Mouse (Mus musculus) forebrain, postnatal 0 days (tissue): Measurements from ENCODE around the gene Olfr1036. TPM values are rescaled to one million over a fixed set of nuclear protein-coding genes. Genes with fewer than 3 reads are reported as not detected.
"Not testable (repeated sequence)": the region's sequence is repeated elsewhere in the genome, so short reads cannot be mapped to it uniquely, and the experiment has no call there.

Source experiments
- ATAC-seq: fragments of 200-750 bp; cut with Nextera tagmentation; 2 replicates; pipeline ENCODE4 v1.8.0; 2017; ENCODE audit warnings: mild to moderate bottlenecking, moderate library complexity
- DNase-seq: peaks from one replicate; pipeline ENCODE4 v3.0.0-alpha.2; 2015
- H3K27ac ChIP-seq: fragments of 300-500 bp; sonication (generic); 2 replicates; pipeline ENCODE4 v1.5.1; 2014; ENCODE audit warnings: low read depth, mild to moderate bottlenecking, antibody characterized with exemption, low read length, moderate library complexity, mixed read lengths
- H3K27me3 ChIP-seq: fragments of 300-500 bp; sonication (generic); 2 replicates; pipeline ENCODE4 v1.6.1; 2014; ENCODE audit warnings: mild to moderate bottlenecking, low read length, mixed read lengths; ENCODE audit not compliant: insufficient read depth
- H3K36me3 ChIP-seq: fragments of 300-500 bp; sonication (generic); 2 replicates; pipeline ENCODE4 v1.6.1; 2014; ENCODE audit warnings: mild to moderate bottlenecking, moderate library complexity; ENCODE audit not compliant: insufficient read depth
- H3K4me1 ChIP-seq: fragments of 300-500 bp; sonication (generic); 2 replicates; pipeline ENCODE4 v1.6.1; 2014; ENCODE audit warnings: antibody characterized with exemption; ENCODE audit not compliant: insufficient read depth
- H3K4me2 ChIP-seq: fragments of 300-500 bp; sonication (generic); 2 replicates; pipeline ENCODE4 v1.6.1; 2014; ENCODE audit warnings: low read depth, mild to moderate bottlenecking, moderate library complexity
- H3K4me3 ChIP-seq: fragments of 300-500 bp; sonication (generic); 2 replicates; pipeline ENCODE4 v1.5.1; 2014; ENCODE audit warnings: low read depth, low read length, mixed read lengths
- H3K9ac ChIP-seq: fragments of 300-500 bp; sonication (generic); 2 replicates; pipeline ENCODE4 v1.6.1; 2014; ENCODE audit warnings: mild to moderate bottlenecking
- H3K9me3 ChIP-seq: fragments of 300-500 bp; sonication (generic); 2 replicates; pipeline ENCODE4 v1.6.1; 2016; ENCODE audit warnings: low read length
- CTCF ChIP-seq: sonication (generic); IDR thresholded peaks from 2 replicates; pipeline ENCODE4 v1.5.1; 2016; ENCODE audit warnings: antibody characterized with exemption, control low read depth, low read depth
- WGBS: fragments of 180-500 bp; shearing (Covaris S2); extraction: QIAGEN DNeasy Blood & Tissue Kit; methylation state at CpG from one replicate; pipeline ENCODE4 v1.1.7; 2014; 5-methylcytosine and 5-hydroxymethylcytosine counted together
- polyA plus RNA-seq: library from polyadenylated mRNA; unstranded; fragments of >200 nt; fragmentation: Nextera tagmentation; extraction: Ambion mirVana; gene quantifications from 2 replicates; pipeline ENCODE4 v1.2.1, GENCODE M21; 2015
- total RNA-seq: library from RNA; depleted of rRNA; stranded (reverse); fragments of >200 nt; gene quantifications from 2 replicates; pipeline ENCODE4 v1.2.3, GENCODE M21; 2014; rRNA removed

The Olfr1036 gene
- total RNA-seq (not detected in 2 replicates), polyA plus RNA-seq (not detected in 2 replicates)

GRCm38 (mm10) chr2:86073692-86074091, at the start of gene Olfr1036:
Gene Olfr1036, plus strand, starts transcription at chr2:86073992.
- not testable (repeated sequence) for ATAC-seq, H3K4me3 ChIP-seq, H3K27me3 ChIP-seq, H3K4me1 ChIP-seq, H3K9ac ChIP-seq, H3K36me3 ChIP-seq, H3K9me3 ChIP-seq, DNase-seq, H3K27ac ChIP-seq, H3K4me2 ChIP-seq

- TF ChIP-seq CTCF = no peak
Measured at GRCm38 (mm10) chr2:86045561-86045960, 28.2 kb upstream of the Olfr1036 start, which contains the start of gene Olfr1034. Gene Olfr1034, plus strand, starts transcription at chr2:86045861.

GRCm38 (mm10) chr2:86050777-86051176, 23.0 kb upstream of the Olfr1036 start:
- ATAC-seq, H3K27ac ChIP-seq, H3K4me2 ChIP-seq, H3K4me3 ChIP-seq, H3K4me1 ChIP-seq, H3K36me3 ChIP-seq, H3K9ac ChIP-seq, H3K27me3 ChIP-seq, H3K9me3 ChIP-seq, DNase-seq: not testable (repeated sequence)

More at GRCm38 (mm10) chr2:86045561-86045960, 28.2 kb upstream of the Olfr1036 start, which contains the start of gene Olfr1034:
- H3K27me3 ChIP-seq = no peaks in the 10 kb centered on the region
- no peaks in the 10 kb centered on the region for H3K4me1 ChIP-seq
- H3K27ac ChIP-seq = no peak within 1 kb of the TSS
- no peaks in the 10 kb centered on the region for H3K9me3 ChIP-seq
- DNase-seq (no peak), ATAC-seq (no peak)
- no peak within 1 kb of the TSS for H3K9ac ChIP-seq
- no peaks in the 10 kb centered on the region for H3K36me3 ChIP-seq
- no peak within 1 kb of the TSS for H3K4me2 ChIP-seq
- no peak within 1 kb of the TSS for H3K4me3 ChIP-seq

GRCm38 (mm10) chr2:86063766-86064165, 10.0 kb upstream of the Olfr1036 start:
- not testable (repeated sequence) for H3K4me1 ChIP-seq, H3K4me3 ChIP-seq, DNase-seq, ATAC-seq, H3K27ac ChIP-seq, H3K9ac ChIP-seq, H3K36me3 ChIP-seq, H3K27me3 ChIP-seq, H3K9me3 ChIP-seq, H3K4me2 ChIP-seq
- 97% methylated on average over 2 of the region's 2 CpGs for WGBS

- no peak overlapping the region for H3K4me3 ChIP-seq
- no peak for DNase-seq
- H3K9ac ChIP-seq = no peak overlapping the region
- H3K27me3 ChIP-seq = no peaks in the 10 kb centered on the region
- no peak overlapping the region for H3K4me2 ChIP-seq
- H3K9me3 ChIP-seq = no peaks in the 10 kb centered on the region
- TF ChIP-seq CTCF = no peak
- no peaks in the 10 kb centered on the region for H3K4me1 ChIP-seq
- no peak for ATAC-seq
- no peaks in the 10 kb centered on the region for H3K36me3 ChIP-seq
- no peak overlapping the region for H3K27ac ChIP-seq
- 94% methylated on average over 8 of the region's 8 CpGs for WGBS
Measured at GRCm38 (mm10) chr2:86070189-86070588, 3.6 kb upstream of the Olfr1036 start.

- not testable (repeated sequence) for H3K4me3 ChIP-seq, H3K9ac ChIP-seq, H3K36me3 ChIP-seq, H3K4me2 ChIP-seq, ATAC-seq, H3K9me3 ChIP-seq, H3K4me1 ChIP-seq, H3K27ac ChIP-seq, DNase-seq, H3K27me3 ChIP-seq
- WGBS = 84% methylated on average over 1 of the region's 1 CpGs
Measured at GRCm38 (mm10) chr2:86080478-86080877, 6.7 kb downstream of the Olfr1036 start.

- Histone ChIP-seq H3K36me3 (no peaks in the 10 kb centered on the region), H3K9me3 (no peaks in the 10 kb centered on the region), H3K4me3 (no peak within 1 kb of the TSS), H3K27me3 (no peaks in the 10 kb centered on the region), H3K27ac (no peak within 1 kb of the TSS), H3K9ac (no peak within 1 kb of the TSS), H3K4me1 (no peaks in the 10 kb centered on the region), H3K4me2 (no peak within 1 kb of the TSS)
- no peak for TF ChIP-seq CTCF
- DNase-seq = no peak
- 95% methylated on average over 2 of the region's 2 CpGs for WGBS
- ATAC-seq = no peak
Measured at GRCm38 (mm10) chr2:86087285-86087684, 13.5 kb downstream of the Olfr1036 start, which contains the start of gene Olfr1037. Gene Olfr1037, minus strand, starts transcription at chr2:86087385.

Other genes with a start within 250 kb of the Olfr1036 start
- 0.08 TPM in 1 of 2 replicates, not detected in the other for gene Olfr1019, start 228.5 kb upstream of the Olfr1036 start, total RNA-seq
- gene Olfr1019, start 228.5 kb upstream of the Olfr1036 start, polyA plus RNA-seq = not detected in 2 replicates
- gene Olfr1020, start 227.0 kb upstream of the Olfr1036 start, total RNA-seq = not detected in 2 replicates
- not detected in 2 replicates for gene Olfr1020, start 227.0 kb upstream of the Olfr1036 start, polyA plus RNA-seq
- gene Olfr1022, start 205.4 kb upstream of the Olfr1036 start, total RNA-seq = not detected in 2 replicates
- gene Olfr1022, start 205.4 kb upstream of the Olfr1036 start, polyA plus RNA-seq = not detected in 2 replicates
- gene Olfr1023, start 188.4 kb upstream of the Olfr1036 start, total RNA-seq = not detected in 2 replicates
- gene Olfr1023, start 188.4 kb upstream of the Olfr1036 start, polyA plus RNA-seq = not detected in 2 replicates
- not detected in 2 replicates for gene Olfr1024, start 168.9 kb upstream of the Olfr1036 start, total RNA-seq
- not detected in 2 replicates for gene Olfr1024, start 168.9 kb upstream of the Olfr1036 start, polyA plus RNA-seq
- not detected in 2 replicates for gene Olfr1025-ps1, start 158.8 kb upstream of the Olfr1036 start, total RNA-seq
- gene Olfr1025-ps1, start 158.8 kb upstream of the Olfr1036 start, polyA plus RNA-seq = not detected in 2 replicates
- gene Olfr1026, start 152.4 kb upstream of the Olfr1036 start, total RNA-seq = not detected in 2 replicates
- not detected in 2 replicates for gene Olfr1026, start 152.4 kb upstream of the Olfr1036 start, polyA plus RNA-seq
- gene Olfr1028, start 123.6 kb upstream of the Olfr1036 start, total RNA-seq = not detected in 2 replicates
- gene Olfr1028, start 123.6 kb upstream of the Olfr1036 start, polyA plus RNA-seq = not detected in 2 replicates
- not detected in 2 replicates for gene Olfr1029, start 100.1 kb upstream of the Olfr1036 start, total RNA-seq
- gene Olfr1029, start 100.1 kb upstream of the Olfr1036 start, polyA plus RNA-seq = not detected in 2 replicates
- gene Olfr1030, start 94.7 kb upstream of the Olfr1036 start, total RNA-seq = not detected in 2 replicates
- not detected in 2 replicates for gene Olfr1030, start 94.7 kb upstream of the Olfr1036 start, polyA plus RNA-seq
- gene Olfr1031, start 83.7 kb upstream of the Olfr1036 start, total RNA-seq = not detected in 2 replicates
- not detected in 2 replicates for gene Olfr1031, start 83.7 kb upstream of the Olfr1036 start, polyA plus RNA-seq
- not detected in 2 replicates for gene Olfr1032, start 68.5 kb upstream of the Olfr1036 start, total RNA-seq
- not detected in 2 replicates for gene Olfr1032, start 68.5 kb upstream of the Olfr1036 start, polyA plus RNA-seq
- gene Olfr1033, start 53.4 kb upstream of the Olfr1036 start, total RNA-seq = 0.05 and 0.08 TPM in 2 replicates
- gene Olfr1033, start 53.4 kb upstream of the Olfr1036 start, polyA plus RNA-seq = 1.1 and 1.2 TPM in 2 replicates
- not detected in 2 replicates for gene Olfr1034, start 28.1 kb upstream of the Olfr1036 start, total RNA-seq
- gene Olfr1034, start 28.1 kb upstream of the Olfr1036 start, polyA plus RNA-seq = not detected in 2 replicates
- gene Olfr1037, start 13.4 kb downstream of the Olfr1036 start, total RNA-seq = not detected in 2 replicates
- gene Olfr1037, start 13.4 kb downstream of the Olfr1036 start, polyA plus RNA-seq = not detected in 2 replicates
- gene Olfr1039, start 61.9 kb downstream of the Olfr1036 start, total RNA-seq = not detected in 2 replicates
- not detected in 2 replicates for gene Olfr1039, start 61.9 kb downstream of the Olfr1036 start, polyA plus RNA-seq
- gene Olfr1040, start 72.7 kb downstream of the Olfr1036 start, total RNA-seq = not detected in 2 replicates
- not detected in 2 replicates for gene Olfr1040, start 72.7 kb downstream of the Olfr1036 start, polyA plus RNA-seq
- not detected in 2 replicates for gene Olfr1042, start 87.8 kb downstream of the Olfr1036 start, total RNA-seq
- gene Olfr1042, start 87.8 kb downstream of the Olfr1036 start, polyA plus RNA-seq = not detected in 2 replicates
- not detected in 2 replicates for gene Olfr1043, start 93.5 kb downstream of the Olfr1036 start, total RNA-seq
- gene Olfr1043, start 93.5 kb downstream of the Olfr1036 start, polyA plus RNA-seq = not detected in 2 replicates
- gene Olfr1044, start 103.8 kb downstream of the Olfr1036 start, total RNA-seq = not detected in 2 replicates
- not detected in 2 replicates for gene Olfr1044, start 103.8 kb downstream of the Olfr1036 start, polyA plus RNA-seq
- not detected in 2 replicates for gene Olfr52, start 111.7 kb downstream of the Olfr1036 start, total RNA-seq
- gene Olfr52, start 111.7 kb downstream of the Olfr1036 start, polyA plus RNA-seq = not detected in 2 replicates
- not detected in 2 replicates for gene Olfr1045, start 129.0 kb downstream of the Olfr1036 start, total RNA-seq
- gene Olfr1045, start 129.0 kb downstream of the Olfr1036 start, polyA plus RNA-seq = not detected in 2 replicates
- not detected in 2 replicates for gene Olfr1046, start 145.3 kb downstream of the Olfr1036 start, total RNA-seq
- not detected in 2 replicates for gene Olfr1046, start 145.3 kb downstream of the Olfr1036 start, polyA plus RNA-seq
- gene Olfr1047, start 157.4 kb downstream of the Olfr1036 start, total RNA-seq = not detected in 2 replicates
- not detected in 2 replicates for gene Olfr1047, start 157.4 kb downstream of the Olfr1036 start, polyA plus RNA-seq
- gene Olfr1048, start 166.3 kb downstream of the Olfr1036 start, total RNA-seq = not detected in 2 replicates
- gene Olfr1048, start 166.3 kb downstream of the Olfr1036 start, polyA plus RNA-seq = not detected in 2 replicates
- not detected in 2 replicates for gene Olfr1049, start 184.3 kb downstream of the Olfr1036 start, total RNA-seq
- not detected in 2 replicates for gene Olfr1049, start 184.3 kb downstream of the Olfr1036 start, polyA plus RNA-seq
- gene Olfr1051, start 205.1 kb downstream of the Olfr1036 start, total RNA-seq = not detected in 2 replicates
- gene Olfr1051, start 205.1 kb downstream of the Olfr1036 start, polyA plus RNA-seq = not detected in 2 replicates
- not detected in 2 replicates for gene Olfr1052, start 218.5 kb downstream of the Olfr1036 start, total RNA-seq
- not detected in 2 replicates for gene Olfr1052, start 218.5 kb downstream of the Olfr1036 start, polyA plus RNA-seq
- not detected in 2 replicates for gene Olfr1053, start 241.3 kb downstream of the Olfr1036 start, total RNA-seq
- gene Olfr1053, start 241.3 kb downstream of the Olfr1036 start, polyA plus RNA-seq = not detected in 2 replicates